Mouse (Mus musculus): ENCODE data around the gene Olfr263. TPM values are rescaled to one million over a fixed set of nuclear protein-coding genes. Genes with fewer than 3 reads are reported as not detected.

The Olfr263 gene
- polyA plus RNA-seq, 1 experiment from 2014 or later = not detected

- Histone ChIP-seq H3K4me1 (replicated peaks; ENCODE audit: control insufficient read depth, insufficient read depth, low read length) (no peaks in the 10 kb centered on the region), H3K9me3 (ENCODE audit: control insufficient read depth, low read length) (no peaks in the 10 kb centered on the region), H3K4me3 (ENCODE audit: low read depth, low read length) (peak overlapping the region; percentile 98), H3K9ac (ENCODE audit: low read depth, low read length) (0 out of 2 replicates have a peak overlapping the region, but pooled peaks have one; percentile 16), H3K27me3 (ENCODE audit: control insufficient read depth, insufficient read depth, low read length) (no peaks in the 10 kb centered on the region), H3K36me3 (ENCODE audit: control insufficient read depth, insufficient read depth, low read length) (peaks cover 9% of the 10 kb centered on the region), H3K27ac (ENCODE audit: low read depth, low read length) (no peak overlapping the region), H3K4me2 (replicated peaks; ENCODE audit: low read depth, low read length) (peak overlapping the region; percentile 76)
- DNase-seq (ENCODE audit: low spot score) (no peak), ATAC-seq (ENCODE audit: low FRiP score) (no peak)
- WGBS = 80% methylated on average over 7 of the region's 7 CpGs
These were observed 52.6 kb downstream of the Olfr263 start for GRCm38 (mm10) chr13:21181996-21182395.

GRCm38 (mm10) chr13:21183066-21183465 is 53.6 kb downstream of the Olfr263 start:
- Histone ChIP-seq H3K4me3 (ENCODE audit: low read depth, low read length) (no peak overlapping the region), H3K27ac (ENCODE audit: low read depth, low read length) (no peak overlapping the region), H3K36me3 (ENCODE audit: control insufficient read depth, insufficient read depth, low read length) (peaks cover 9% of the 10 kb centered on the region), H3K27me3 (ENCODE audit: control insufficient read depth, insufficient read depth, low read length) (no peaks in the 10 kb centered on the region), H3K4me1 (replicated peaks; ENCODE audit: control insufficient read depth, insufficient read depth, low read length) (no peaks in the 10 kb centered on the region), H3K9ac (ENCODE audit: low read depth, low read length) (no peak overlapping the region), H3K9me3 (ENCODE audit: control insufficient read depth, low read length) (no peaks in the 10 kb centered on the region), H3K4me2 (replicated peaks; ENCODE audit: low read depth, low read length) (no peak overlapping the region)
- ATAC-seq (ENCODE audit: low FRiP score) (no peak), DNase-seq (ENCODE audit: low spot score) (no peak)
- WGBS = 95% methylated on average over 6 of the region's 6 CpGs

- H3K4me3 ChIP-seq (ENCODE audit: low read depth, low read length) = no peak overlapping the region
- DNase-seq (ENCODE audit: low spot score) = no peak
- ATAC-seq (ENCODE audit: low FRiP score) = no peak
These were observed 54.2 kb downstream of the Olfr263 start for GRCm38 (mm10) chr13:21183661-21184060.

GRCm38 (mm10) chr13:21185521-21185920 is 56.1 kb downstream of the Olfr263 start:
- Histone ChIP-seq H3K4me2 (replicated peaks; ENCODE audit: low read depth, low read length) (no peak overlapping the region), H3K27me3 (ENCODE audit: control insufficient read depth, insufficient read depth, low read length) (no peaks in the 10 kb centered on the region), H3K4me1 (replicated peaks; ENCODE audit: control insufficient read depth, insufficient read depth, low read length) (no peaks in the 10 kb centered on the region), H3K27ac (ENCODE audit: low read depth, low read length) (no peak overlapping the region), H3K4me3 (ENCODE audit: low read depth, low read length) (no peak overlapping the region), H3K9me3 (ENCODE audit: control insufficient read depth, low read length) (no peaks in the 10 kb centered on the region), H3K9ac (ENCODE audit: low read depth, low read length) (no peak overlapping the region), H3K36me3 (ENCODE audit: control insufficient read depth, insufficient read depth, low read length) (peaks cover 19% of the 10 kb centered on the region)
- DNase-seq (ENCODE audit: low spot score) (no peak), ATAC-seq (ENCODE audit: low FRiP score) (no peak)
- 92% methylated on average over 4 of the region's 4 CpGs for WGBS

More at GRCm38 (mm10) chr13:21183661-21184060, 54.2 kb downstream of the Olfr263 start:
- no peaks in the 10 kb centered on the region for H3K9me3 ChIP-seq (ENCODE audit: control insufficient read depth, low read length)
- H3K4me1 ChIP-seq (replicated peaks; ENCODE audit: control insufficient read depth, insufficient read depth, low read length) = no peaks in the 10 kb centered on the region
- H3K27ac ChIP-seq (ENCODE audit: low read depth, low read length) = no peak overlapping the region
- H3K36me3 ChIP-seq (ENCODE audit: control insufficient read depth, insufficient read depth, low read length) = peaks cover 13% of the 10 kb centered on the region
- H3K27me3 ChIP-seq (ENCODE audit: control insufficient read depth, insufficient read depth, low read length) = no peaks in the 10 kb centered on the region
- H3K9ac ChIP-seq (ENCODE audit: low read depth, low read length) = no peak overlapping the region
- H3K4me2 ChIP-seq (replicated peaks; ENCODE audit: low read depth, low read length) = no peak overlapping the region
- 89% methylated on average over 7 of the region's 7 CpGs for WGBS

Other genes with a start within 250 kb of the Olfr263 start
- gene Olfr1370, start 54.7 kb upstream of the Olfr263 start, polyA plus RNA-seq (2014; fragmentation: Nextera tagmentation; extraction: Ambion mirVana) = not detected in 2 replicates
- gene Olfr1369-ps1, start 18.2 kb upstream of the Olfr263 start, polyA plus RNA-seq (2014; fragmentation: Nextera tagmentation; extraction: Ambion mirVana) = 0.04 TPM in 1 of 2 replicates, not detected in the other
- not detected in 2 replicates for gene Olfr1368, start 16.2 kb downstream of the Olfr263 start, polyA plus RNA-seq (2014; fragmentation: Nextera tagmentation; extraction: Ambion mirVana)
- 133 and 144 TPM in 2 replicates for gene Trim27, start 49.8 kb downstream of the Olfr263 start, polyA plus RNA-seq (2014; fragmentation: Nextera tagmentation; extraction: Ambion mirVana)
- gene Gpx5, start 163.1 kb downstream of the Olfr263 start, polyA plus RNA-seq (2014; fragmentation: Nextera tagmentation; extraction: Ambion mirVana) = not detected in 2 replicates
- 0.32 TPM in 1 of 2 replicates, not detected in the other for gene Gpx6, start 182.5 kb downstream of the Olfr263 start, polyA plus RNA-seq (2014; fragmentation: Nextera tagmentation; extraction: Ambion mirVana)
- not detected in 2 replicates for gene Olfr1367, start 217.3 kb downstream of the Olfr263 start, polyA plus RNA-seq (2014; fragmentation: Nextera tagmentation; extraction: Ambion mirVana)
- 18.7 and 20.3 TPM in 2 replicates for gene Zscan12, start 233.2 kb downstream of the Olfr263 start, polyA plus RNA-seq (2014; fragmentation: Nextera tagmentation; extraction: Ambion mirVana)